Mouse (Mus musculus): ENCODE results near the gene Neil3. TPM values are rescaled to one million over a fixed set of nuclear protein-coding genes. Genes with fewer than 3 reads are reported as not detected.
"Not testable (repeated sequence)": the region's sequence is repeated elsewhere in the genome, so short reads cannot be mapped to it uniquely, and the experiment has no call there.

Gene Neil3
- polyA plus RNA-seq, 1 experiment = 4.7 TPM

DNA sequence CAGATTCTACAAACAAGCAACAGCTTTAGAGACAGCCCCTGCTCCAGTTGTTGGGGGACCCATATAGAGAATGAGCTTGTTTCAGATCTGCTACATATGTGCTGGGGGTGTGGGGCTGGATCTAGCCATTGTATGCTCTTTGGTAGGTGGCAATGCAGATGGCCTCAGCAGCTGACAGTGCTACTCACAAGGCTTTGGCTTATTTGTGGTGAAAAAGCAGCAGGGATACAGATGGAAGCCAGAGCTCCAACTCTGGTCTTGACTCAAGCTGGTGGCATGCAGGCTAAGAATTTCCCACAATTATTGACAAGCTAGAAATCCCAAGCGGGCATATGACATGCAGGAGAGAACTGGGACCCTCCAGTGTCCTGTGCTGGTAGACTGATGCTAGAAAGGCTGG is 40.8 kb downstream of the Neil3 start:
- Histone ChIP-seq H3K79me2 (ENCODE audit: control insufficient read depth, insufficient read depth) (no peaks in the 10 kb centered on the region), H3K36me3 (ENCODE audit: control insufficient read depth, insufficient read depth) (peaks cover 6% of the 10 kb centered on the region), H3K27me3 (ENCODE audit: control insufficient read depth, insufficient read depth, insufficient read length) (no peaks in the 10 kb centered on the region), H3K4me3 (ENCODE audit: insufficient read depth, poor library complexity, severe bottlenecking) (no peak overlapping the region), H3K79me3 (ENCODE audit: low read depth) (no peaks in the 10 kb centered on the region), H3ac (ENCODE audit: control insufficient read depth, insufficient read length, low read depth) (no peak overlapping the region)
- TF ChIP-seq MAX (IDR thresholded peaks at IDR 0.05) (no peak), MYOG (IDR thresholded peaks at IDR 0.05; ENCODE audit: control insufficient read depth, extremely low read depth, insufficient read length) (no peak), FOSL1 (IDR thresholded peaks at IDR 0.05; ENCODE audit: insufficient read depth, low read length, poor library complexity, severe bottlenecking) (no peak), CEBPB (IDR thresholded peaks at IDR 0.05; ENCODE audit: low read depth) (no peak)

DNA sequence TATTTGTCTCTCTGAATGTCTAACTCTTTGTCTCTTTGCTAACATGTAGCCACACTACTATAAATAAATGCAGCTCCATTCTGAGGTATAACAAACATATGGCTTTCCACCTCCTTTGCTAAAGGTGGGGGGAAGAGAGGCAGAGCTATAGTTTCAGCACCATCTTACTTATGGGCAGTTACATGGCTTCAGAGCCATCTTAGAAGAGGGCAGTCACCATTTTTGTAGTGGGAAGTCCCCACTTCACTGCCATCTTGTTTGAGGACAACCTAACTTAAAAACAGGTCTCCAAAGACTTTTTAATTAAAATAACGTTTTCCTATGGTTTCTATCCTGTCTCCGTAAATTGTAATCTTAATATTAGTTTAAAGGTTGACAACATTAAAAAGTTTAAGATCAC is 47.1 kb downstream of the Neil3 start:
- H3K4me3 ChIP-seq (ENCODE audit: insufficient read depth, poor library complexity, severe bottlenecking) = no peak overlapping the region
- H3K27me3 ChIP-seq (ENCODE audit: control insufficient read depth, insufficient read depth, insufficient read length) = no peaks in the 10 kb centered on the region
- no peaks in the 10 kb centered on the region for H3K79me3 ChIP-seq (ENCODE audit: low read depth)
- H3K79me2 ChIP-seq (ENCODE audit: control insufficient read depth, insufficient read depth) = no peaks in the 10 kb centered on the region
- no peaks in the 10 kb centered on the region for H3K36me3 ChIP-seq (ENCODE audit: control insufficient read depth, insufficient read depth)
- TF ChIP-seq FOSL1 (IDR thresholded peaks at IDR 0.05; ENCODE audit: insufficient read depth, low read length, poor library complexity, severe bottlenecking) (no peak), MYOD1 (IDR thresholded peaks at IDR 0.05; ENCODE audit: control insufficient read depth, insufficient read length, low read depth) (no peak), MAX (IDR thresholded peaks at IDR 0.05) (no peak), CTCF (IDR thresholded peaks at IDR 0.05; ENCODE audit: control insufficient read depth, insufficient read depth, insufficient read length) (no peak), USF1 (IDR thresholded peaks at IDR 0.05; ENCODE audit: low read depth) (no peak), CEBPB (IDR thresholded peaks at IDR 0.05; ENCODE audit: low read depth) (no peak), MYOG (IDR thresholded peaks at IDR 0.05; ENCODE audit: control insufficient read depth, extremely low read depth, insufficient read length) (no peak)
- no peak overlapping the region for H3ac ChIP-seq (ENCODE audit: control insufficient read depth, insufficient read length, low read depth)

DNA sequence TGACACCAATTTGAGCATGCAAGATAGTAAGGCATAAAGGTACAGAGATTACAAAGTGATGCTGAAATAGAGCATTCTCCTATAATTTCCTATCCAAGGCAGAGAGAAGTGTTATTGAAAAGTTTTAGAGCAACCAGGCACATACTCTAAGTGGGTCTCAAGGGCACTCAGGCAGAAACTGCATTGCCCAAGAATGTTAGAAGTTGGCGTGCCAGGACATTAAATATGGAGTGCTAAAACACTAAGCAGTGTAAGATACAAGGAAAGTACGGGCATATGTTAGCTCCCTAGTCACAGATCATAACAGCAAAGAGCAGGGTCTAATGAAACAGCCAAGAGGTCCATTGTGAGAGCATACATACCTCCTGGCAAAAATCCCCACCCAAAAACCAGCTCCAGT is 65.3 kb downstream of the Neil3 start:
- TF ChIP-seq MYOG (IDR thresholded peaks at IDR 0.05; ENCODE audit: control insufficient read depth, extremely low read depth, insufficient read length) = no peak
- TF ChIP-seq MAX (IDR thresholded peaks at IDR 0.05) = no peak
- no peak for TF ChIP-seq MYOD1 (IDR thresholded peaks at IDR 0.05; ENCODE audit: control insufficient read depth, insufficient read length, low read depth)
- TF ChIP-seq FOSL1 (IDR thresholded peaks at IDR 0.05; ENCODE audit: insufficient read depth, low read length, poor library complexity, severe bottlenecking) = no peak
- no peak for TF ChIP-seq CEBPB (IDR thresholded peaks at IDR 0.05; ENCODE audit: low read depth)
- no peak for TF ChIP-seq CTCF (IDR thresholded peaks at IDR 0.05; ENCODE audit: control insufficient read depth, insufficient read depth, insufficient read length)
- no peak for TF ChIP-seq USF1 (IDR thresholded peaks at IDR 0.05; ENCODE audit: low read depth)
- Histone ChIP-seq H3ac (ENCODE audit: control insufficient read depth, insufficient read length, low read depth) (no peak overlapping the region), H3K79me2 (ENCODE audit: control insufficient read depth, insufficient read depth) (no peaks in the 10 kb centered on the region), H3K36me3 (ENCODE audit: control insufficient read depth, insufficient read depth) (no peaks in the 10 kb centered on the region), H3K4me3 (ENCODE audit: insufficient read depth, poor library complexity, severe bottlenecking) (no peak overlapping the region), H3K79me3 (ENCODE audit: low read depth) (no peaks in the 10 kb centered on the region), H3K27me3 (ENCODE audit: control insufficient read depth, insufficient read depth, insufficient read length) (no peaks in the 10 kb centered on the region)

DNA sequence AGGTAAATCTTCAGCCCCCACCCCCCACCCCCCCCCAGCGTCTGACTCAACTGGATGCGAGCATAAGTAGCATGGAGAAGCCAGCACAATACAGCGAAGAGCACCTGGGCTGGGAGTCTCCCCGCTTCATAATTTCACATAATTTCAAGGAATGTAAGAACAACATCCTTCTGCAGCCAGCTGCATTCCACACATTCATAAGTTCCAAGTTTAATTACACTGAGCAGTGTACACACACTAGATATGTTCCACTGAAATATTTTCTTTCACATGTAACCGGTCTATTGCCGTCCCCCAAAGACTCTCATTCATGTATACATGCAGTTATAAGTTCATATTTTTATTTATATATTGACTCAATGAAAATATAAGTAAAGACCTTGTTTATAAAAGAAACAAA is 72.6 kb downstream of the Neil3 start:
- no peaks in the 10 kb centered on the region for H3K36me3 ChIP-seq (ENCODE audit: control insufficient read depth, insufficient read depth)
- no peaks in the 10 kb centered on the region for H3K27me3 ChIP-seq (ENCODE audit: control insufficient read depth, insufficient read depth, insufficient read length)
- H3ac ChIP-seq (ENCODE audit: control insufficient read depth, insufficient read length, low read depth) = no peak overlapping the region
- H3K4me3 ChIP-seq (ENCODE audit: insufficient read depth, poor library complexity, severe bottlenecking) = no peak overlapping the region
- H3K79me3 ChIP-seq (ENCODE audit: low read depth) = no peaks in the 10 kb centered on the region
- H3K79me2 ChIP-seq (ENCODE audit: control insufficient read depth, insufficient read depth) = no peaks in the 10 kb centered on the region
- TF ChIP-seq CEBPB (IDR thresholded peaks at IDR 0.05; ENCODE audit: low read depth) = no peak

DNA sequence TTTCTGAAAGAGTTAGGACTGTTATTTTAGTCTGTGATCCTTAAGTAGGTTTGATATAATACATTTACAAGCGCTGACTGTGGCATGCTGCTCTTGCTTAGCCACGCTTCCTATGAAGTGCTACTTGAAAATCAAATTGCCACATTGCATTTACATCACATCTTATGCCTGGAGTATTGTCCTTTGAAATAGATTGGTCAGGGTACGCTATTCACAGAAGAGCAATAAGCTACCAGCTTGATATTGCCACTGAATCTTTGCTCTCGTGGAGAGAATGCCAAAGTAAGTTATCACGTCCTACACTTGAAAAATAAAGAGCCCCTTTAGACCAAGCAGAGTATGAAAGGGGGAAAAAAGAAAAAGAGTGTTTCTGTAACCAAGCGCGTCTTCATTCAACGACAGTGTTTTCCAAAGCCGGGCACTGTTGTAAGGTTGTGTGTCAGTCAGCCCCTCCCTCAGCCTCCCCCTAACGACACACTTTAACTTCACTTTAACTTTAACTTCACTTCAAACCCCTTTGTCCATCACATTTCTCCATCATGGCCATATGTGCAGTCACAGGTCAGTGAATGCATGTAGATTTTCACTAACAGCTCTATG is 76.3 kb downstream of the Neil3 start:
- no peak overlapping the region for H3K4me3 ChIP-seq (ENCODE audit: insufficient read depth, poor library complexity, severe bottlenecking)
- no peaks in the 10 kb centered on the region for H3K79me2 ChIP-seq (ENCODE audit: control insufficient read depth, insufficient read depth)
- TF ChIP-seq MAX (IDR thresholded peaks at IDR 0.05) (no peak), USF1 (IDR thresholded peaks at IDR 0.05; ENCODE audit: low read depth) (no peak), FOSL1 (IDR thresholded peaks at IDR 0.05; ENCODE audit: insufficient read depth, low read length, poor library complexity, severe bottlenecking) (no peak), MYOD1 (IDR thresholded peaks at IDR 0.05; ENCODE audit: control insufficient read depth, insufficient read length, low read depth) (no peak)
- H3K79me3 ChIP-seq (ENCODE audit: low read depth) = no peaks in the 10 kb centered on the region
- no peaks in the 10 kb centered on the region for H3K36me3 ChIP-seq (ENCODE audit: control insufficient read depth, insufficient read depth)
- no peak overlapping the region for H3ac ChIP-seq (ENCODE audit: control insufficient read depth, insufficient read length, low read depth)
- no peaks in the 10 kb centered on the region for H3K27me3 ChIP-seq (ENCODE audit: control insufficient read depth, insufficient read depth, insufficient read length)

DNA sequence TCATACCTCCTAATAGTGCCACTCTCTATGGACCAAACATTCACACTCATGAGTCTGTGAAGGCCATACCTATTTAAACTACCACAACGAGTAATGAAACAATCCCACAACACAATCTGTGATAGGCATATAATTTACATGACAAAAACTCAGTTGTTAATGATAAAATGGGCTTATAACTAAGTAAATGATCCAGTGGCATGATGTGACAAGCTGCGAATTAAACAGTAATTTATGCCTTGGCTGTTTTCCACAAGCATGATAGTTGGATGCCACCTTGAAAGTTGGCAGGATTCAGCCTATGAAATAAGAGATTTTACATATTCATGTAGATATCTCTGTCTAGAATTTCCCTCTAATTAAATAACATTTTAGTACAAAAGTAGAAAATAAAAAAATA is 99.3 kb downstream of the Neil3 start:
- Histone ChIP-seq H3K27me3 (ENCODE audit: control insufficient read depth, insufficient read depth, insufficient read length) (no peaks in the 10 kb centered on the region), H3ac (ENCODE audit: control insufficient read depth, insufficient read length, low read depth) (no peak overlapping the region), H3K79me2 (ENCODE audit: control insufficient read depth, insufficient read depth) (no peaks in the 10 kb centered on the region), H3K4me3 (ENCODE audit: insufficient read depth, poor library complexity, severe bottlenecking) (no peak overlapping the region), H3K36me3 (ENCODE audit: control insufficient read depth, insufficient read depth) (no peaks in the 10 kb centered on the region), H3K79me3 (ENCODE audit: low read depth) (no peaks in the 10 kb centered on the region)
- TF ChIP-seq CTCF (IDR thresholded peaks at IDR 0.05; ENCODE audit: control insufficient read depth, insufficient read depth, insufficient read length) (no peak), MYOG (IDR thresholded peaks at IDR 0.05; ENCODE audit: control insufficient read depth, extremely low read depth, insufficient read length) (no peak), USF1 (IDR thresholded peaks at IDR 0.05; ENCODE audit: low read depth) (no peak), CEBPB (IDR thresholded peaks at IDR 0.05; ENCODE audit: low read depth) (no peak), FOSL1 (IDR thresholded peaks at IDR 0.05; ENCODE audit: insufficient read depth, low read length, poor library complexity, severe bottlenecking) (no peak), MYOD1 (IDR thresholded peaks at IDR 0.05; ENCODE audit: control insufficient read depth, insufficient read length, low read depth) (no peak), MAX (IDR thresholded peaks at IDR 0.05) (no peak)

DNA sequence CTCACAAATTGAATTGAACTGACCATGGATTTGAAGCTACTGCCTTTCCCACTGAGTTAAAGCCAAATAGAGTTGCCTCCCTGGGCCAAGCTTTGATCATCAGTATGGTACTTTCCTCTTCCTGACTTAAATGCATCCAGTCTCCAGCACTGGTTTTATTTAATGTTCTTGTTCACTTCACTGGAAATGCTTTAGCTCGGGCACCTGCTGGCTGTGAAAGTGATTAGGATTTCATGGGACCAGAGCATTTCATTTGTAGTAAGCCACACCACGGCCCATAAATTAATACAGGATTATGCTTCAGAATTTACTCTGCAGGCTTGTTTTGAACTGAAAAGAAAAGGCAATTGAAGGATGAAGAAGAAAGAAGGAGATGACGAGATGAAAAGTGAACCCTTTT is 100.8 kb downstream of the Neil3 start:
- H3K79me3 ChIP-seq (ENCODE audit: low read depth); H3ac ChIP-seq (ENCODE audit: control insufficient read depth, insufficient read length, low read depth); H3K36me3 ChIP-seq (ENCODE audit: control insufficient read depth, insufficient read depth); H3K4me3 ChIP-seq (ENCODE audit: insufficient read depth, poor library complexity, severe bottlenecking); H3K79me2 ChIP-seq (ENCODE audit: control insufficient read depth, insufficient read depth); H3K27me3 ChIP-seq (ENCODE audit: control insufficient read depth, insufficient read depth, insufficient read length): not testable (repeated sequence)
